Mouse (Mus musculus) right cerebral cortex, postnatal 14 days (tissue): Measurements from ENCODE around the gene Fzd4.

Source experiments
- DNase-seq: peaks from one replicate; pipeline ENCODE4 v3.0.0; 2022

Fzd4 gene

DNA sequence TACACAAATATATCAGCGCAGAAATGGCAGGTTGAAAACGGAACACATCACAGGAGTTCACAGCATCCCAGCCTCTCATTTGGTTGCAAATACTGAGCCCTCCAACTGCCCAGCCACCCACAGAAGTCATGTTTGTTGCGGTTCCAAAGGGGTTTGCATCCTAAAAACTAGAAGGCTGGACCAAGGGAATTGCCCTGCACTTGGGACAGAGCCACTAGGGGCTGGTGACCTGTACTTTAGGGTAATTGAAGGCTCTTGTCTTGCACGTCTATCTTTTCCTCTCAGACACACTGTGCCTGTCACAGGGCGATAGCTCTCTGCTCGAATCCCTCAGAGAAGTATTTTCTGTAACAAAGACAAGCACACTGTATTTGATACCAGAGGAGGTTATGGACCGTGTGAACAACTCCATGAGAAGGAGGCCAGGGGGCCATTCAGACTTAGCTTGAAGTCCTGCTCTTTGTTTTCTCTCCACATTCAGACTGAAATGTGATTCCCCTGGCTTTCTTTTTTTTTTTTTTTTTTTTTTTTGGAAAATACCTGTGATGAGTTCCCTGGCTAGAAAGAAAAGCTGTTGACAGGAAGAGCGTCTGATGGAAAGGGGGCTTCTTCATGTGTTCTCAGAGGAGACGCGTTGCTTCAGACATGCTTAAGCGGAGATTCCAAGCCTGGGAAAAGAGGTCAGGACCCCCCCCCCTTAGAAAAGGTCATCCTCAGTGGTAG is 2.9 kb upstream of the Fzd4 start:
- DNase-seq = no peak

DNA sequence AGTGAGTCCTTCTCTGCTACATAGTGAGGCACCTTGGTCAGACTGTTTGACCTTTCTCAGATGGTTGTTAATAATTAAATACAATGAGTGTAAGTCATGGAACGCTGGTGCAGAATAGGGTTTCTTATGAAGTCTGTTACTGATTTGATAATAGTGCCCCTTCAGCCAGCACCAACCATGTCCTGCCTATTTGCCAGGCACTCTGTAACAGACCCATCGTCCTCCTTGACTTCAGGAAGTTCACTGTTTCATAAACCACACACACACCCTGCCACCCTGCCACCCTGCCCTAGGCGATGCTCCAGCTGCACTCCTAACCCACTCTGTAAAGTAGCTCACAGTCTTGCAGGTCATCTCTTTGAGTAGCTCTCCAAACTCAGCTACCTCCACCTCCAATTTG is 2.2 kb upstream of the Fzd4 start:
- DNase-seq = no peak

DNA sequence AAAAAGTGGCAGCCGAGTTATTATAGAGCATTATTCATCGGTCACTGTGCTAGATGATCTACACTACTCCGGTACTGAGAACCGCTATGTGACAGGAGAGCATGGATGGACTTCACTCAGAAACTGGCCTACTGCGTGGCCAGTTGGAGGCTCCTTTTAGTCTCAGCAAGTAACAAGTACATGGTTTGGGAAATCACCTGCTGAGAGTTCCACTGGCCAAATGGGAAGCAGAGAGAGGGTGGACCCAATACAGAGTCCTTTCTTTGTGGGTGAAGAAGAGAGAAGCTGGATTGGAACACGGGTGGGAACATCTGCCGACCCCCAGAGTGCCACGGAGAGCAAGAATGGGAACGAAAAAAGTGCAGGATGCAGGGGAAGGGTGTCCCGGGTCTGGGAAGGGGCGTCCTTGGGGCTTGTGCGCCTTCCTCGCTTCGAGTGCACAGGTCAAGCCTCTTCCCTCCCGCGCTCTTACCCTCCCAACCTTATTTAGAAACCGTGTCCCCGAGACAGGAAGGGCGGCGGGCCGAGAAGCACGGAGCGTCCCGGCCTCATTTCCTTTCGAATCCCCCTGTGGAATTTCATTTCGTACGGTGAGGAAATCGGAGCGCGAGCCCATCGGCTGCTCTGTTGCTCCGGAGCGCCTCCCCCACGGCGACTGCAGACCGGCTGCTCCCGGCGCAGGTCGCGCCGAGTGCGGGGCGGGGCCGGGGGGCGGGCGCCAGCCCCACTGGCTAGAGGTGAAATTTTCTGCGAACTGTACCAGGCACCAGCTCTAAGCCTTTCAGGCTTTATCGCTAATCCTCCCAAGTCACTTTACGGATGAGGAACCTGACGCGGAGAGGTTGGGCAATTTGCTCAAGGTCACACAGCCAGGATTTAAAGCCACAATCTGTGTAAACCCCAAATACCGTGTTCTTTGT is 842 bp upstream of the Fzd4 start:
- DNase-seq = peak; percentile 58

DNA sequence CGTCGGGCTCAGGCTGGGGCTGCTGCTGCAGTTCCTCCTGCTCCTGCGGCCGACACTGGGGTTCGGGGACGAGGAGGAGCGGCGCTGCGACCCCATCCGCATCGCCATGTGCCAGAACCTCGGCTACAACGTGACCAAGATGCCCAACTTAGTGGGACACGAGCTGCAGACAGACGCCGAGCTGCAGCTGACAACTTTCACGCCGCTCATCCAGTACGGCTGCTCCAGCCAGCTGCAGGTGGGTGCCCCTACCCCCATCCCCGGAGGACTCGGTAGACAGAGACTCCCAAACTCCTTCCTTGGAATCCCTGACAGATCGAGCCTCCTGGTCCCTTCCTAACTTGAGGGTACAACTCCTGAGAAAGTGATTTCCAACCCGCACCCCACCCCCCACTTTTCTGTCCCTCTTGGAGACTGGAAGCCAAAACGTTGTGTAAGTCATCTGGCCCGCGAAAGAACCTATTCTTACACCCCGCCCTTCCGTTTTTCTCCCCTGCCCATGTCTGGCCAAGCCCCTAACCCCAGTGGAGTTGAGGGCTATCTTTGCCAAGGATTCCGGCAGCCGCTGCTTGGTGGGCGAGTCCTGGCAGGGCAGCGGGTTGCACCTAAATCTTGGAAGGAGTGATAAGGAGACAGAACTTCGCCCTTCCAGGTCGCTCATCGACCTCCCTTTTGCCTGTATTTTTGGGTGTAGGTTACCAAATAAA is 732 bp downstream of the Fzd4 start:
- DNase-seq = peak; percentile 30

DNA sequence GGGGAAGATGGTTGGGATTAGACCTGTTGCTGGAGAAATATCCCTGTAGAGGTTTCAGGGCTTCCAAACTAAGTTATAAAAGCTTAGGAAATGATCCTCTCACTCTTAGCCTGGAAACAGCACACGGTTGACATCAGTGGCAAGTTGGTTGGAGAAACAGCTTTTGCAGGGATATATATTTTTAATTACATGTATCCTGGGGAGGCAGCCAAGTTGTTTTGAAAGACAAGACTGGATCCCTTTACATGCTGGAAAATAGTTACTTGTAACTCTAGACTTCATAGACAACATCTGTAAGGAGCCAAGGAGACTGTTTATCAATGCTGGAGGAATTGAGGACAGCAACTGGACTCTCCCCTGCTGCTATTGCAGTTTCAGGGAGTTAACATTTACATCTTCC is 1.9 kb downstream of the Fzd4 start:
- no peak for DNase-seq

DNA sequence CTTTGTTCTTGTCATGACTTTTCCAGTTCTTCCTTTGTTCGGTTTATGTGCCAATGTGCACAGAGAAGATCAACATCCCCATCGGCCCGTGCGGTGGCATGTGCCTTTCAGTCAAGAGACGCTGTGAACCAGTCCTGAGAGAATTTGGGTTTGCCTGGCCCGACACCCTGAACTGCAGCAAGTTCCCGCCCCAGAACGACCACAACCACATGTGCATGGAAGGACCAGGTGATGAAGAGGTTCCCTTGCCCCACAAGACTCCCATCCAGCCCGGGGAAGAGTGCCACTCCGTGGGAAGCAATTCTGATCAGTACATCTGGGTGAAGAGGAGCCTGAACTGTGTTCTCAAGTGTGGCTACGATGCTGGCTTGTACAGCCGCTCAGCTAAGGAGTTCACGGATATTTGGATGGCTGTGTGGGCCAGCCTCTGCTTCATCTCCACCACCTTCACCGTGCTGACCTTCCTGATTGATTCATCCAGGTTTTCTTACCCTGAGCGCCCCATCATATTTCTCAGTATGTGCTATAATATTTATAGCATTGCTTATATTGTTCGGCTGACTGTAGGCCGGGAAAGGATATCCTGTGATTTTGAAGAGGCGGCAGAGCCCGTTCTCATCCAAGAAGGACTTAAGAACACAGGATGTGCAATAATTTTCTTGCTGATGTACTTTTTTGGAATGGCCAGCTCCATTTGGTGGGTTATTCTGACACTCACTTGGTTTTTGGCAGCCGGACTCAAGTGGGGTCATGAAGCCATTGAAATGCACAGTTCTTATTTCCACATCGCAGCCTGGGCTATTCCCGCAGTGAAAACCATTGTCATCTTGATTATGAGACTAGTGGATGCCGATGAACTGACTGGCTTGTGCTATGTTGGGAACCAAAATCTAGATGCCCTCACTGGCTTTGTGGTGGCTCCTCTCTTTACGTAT is 3.1 kb downstream of the Fzd4 start:
- DNase-seq = no peak

DNA sequence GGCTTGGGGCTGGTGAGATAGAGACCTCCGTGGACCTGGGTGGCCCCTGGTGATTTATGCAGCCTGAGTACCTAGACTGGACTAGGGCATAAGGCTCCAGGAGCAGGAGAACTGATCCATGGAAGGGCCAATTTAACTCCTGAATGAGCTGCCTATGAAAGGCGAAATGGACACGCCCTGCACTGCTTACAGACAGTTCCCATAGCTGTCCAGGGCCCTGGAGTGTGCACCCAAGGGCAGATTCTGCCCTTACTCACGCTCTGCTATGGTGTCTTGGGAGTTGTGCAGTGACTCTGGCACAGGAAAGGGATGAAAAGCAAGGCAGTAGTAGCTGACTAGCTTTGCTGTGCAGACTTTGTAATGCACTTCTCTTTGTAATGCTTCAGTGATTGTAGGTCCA is 6.1 kb downstream of the Fzd4 start:
- DNase-seq = no peak

DNA sequence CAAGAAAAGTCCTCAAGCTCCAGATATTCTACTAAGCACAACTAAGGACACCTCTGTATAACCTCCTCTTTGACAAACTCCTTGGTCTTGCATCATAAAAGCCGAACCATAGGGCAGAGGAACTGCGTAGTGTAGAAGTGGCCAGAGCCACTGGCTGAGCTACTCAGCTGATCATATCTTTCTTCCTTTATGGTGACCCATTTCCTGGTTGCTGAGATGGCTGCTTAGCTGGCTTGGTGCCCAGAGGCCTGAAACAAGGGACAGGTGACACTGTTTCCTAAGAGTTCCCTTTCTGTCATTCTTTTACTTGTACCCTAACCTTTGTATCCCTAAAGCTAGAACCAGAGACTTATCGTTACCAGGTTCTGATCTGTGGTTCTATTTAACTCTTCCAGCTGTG is 7.2 kb downstream of the Fzd4 start:
- DNase-seq = no peak

DNA sequence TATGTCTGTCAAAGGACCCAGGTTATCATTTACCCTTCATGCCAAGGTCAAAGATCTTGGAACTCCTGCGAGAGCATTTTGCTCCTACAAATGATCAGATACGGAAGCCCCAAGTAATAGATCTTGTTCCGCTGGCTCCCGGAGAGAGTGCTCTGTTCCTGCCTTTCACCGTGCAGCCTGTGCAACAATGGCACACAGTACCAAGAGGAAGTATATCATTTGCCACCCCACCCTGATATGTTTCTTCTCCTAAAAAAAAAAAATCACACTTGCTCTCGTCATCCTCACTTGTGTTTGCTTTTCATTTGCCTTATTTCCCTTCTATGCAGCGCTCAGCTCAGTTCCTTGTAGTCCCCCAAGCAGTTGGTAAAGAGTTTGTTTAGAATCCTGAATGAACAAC is 7.9 kb downstream of the Fzd4 start:
- DNase-seq = no peak

DNA sequence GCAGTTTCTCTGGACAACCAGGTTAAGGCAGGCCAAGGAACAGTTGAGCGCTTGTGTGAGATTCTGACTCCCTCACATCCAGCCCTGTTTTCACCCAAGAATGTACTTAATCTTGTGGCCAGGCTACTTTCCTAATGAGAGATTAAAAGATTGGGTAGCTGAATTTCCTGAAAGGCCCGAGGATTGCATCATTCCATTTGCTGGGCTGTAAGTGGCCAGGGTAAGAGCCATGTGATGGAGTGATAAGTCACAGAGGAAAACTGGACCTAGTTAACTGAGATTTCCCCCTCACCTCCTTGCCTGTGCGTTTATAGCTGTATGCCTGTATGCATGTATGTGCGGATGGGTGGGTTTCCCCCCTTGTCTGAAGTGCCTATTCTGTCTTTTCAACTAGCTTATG is 11.9 kb downstream of the Fzd4 start:
- DNase-seq = no peak

DNA sequence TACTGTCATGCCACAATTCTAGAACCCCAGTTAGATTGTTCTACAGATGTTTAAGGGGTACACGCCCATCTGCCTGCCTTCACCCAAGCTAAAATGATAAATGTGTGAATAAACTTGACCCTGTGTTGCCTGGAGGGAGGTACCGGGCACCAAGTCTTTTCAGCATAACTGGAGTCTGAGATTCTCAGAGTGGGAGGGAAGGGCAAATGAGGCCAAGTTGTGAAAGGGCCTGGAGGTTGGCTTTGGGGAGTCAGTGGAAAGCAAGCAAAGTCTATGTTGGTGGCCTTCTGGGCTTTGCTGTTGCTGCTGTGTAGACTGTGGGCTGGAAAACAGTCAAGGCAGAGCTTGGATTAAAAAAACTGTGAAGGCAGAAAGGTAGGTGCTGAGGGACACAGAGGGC is 13.6 kb downstream of the Fzd4 start:
- DNase-seq = no peak

DNA sequence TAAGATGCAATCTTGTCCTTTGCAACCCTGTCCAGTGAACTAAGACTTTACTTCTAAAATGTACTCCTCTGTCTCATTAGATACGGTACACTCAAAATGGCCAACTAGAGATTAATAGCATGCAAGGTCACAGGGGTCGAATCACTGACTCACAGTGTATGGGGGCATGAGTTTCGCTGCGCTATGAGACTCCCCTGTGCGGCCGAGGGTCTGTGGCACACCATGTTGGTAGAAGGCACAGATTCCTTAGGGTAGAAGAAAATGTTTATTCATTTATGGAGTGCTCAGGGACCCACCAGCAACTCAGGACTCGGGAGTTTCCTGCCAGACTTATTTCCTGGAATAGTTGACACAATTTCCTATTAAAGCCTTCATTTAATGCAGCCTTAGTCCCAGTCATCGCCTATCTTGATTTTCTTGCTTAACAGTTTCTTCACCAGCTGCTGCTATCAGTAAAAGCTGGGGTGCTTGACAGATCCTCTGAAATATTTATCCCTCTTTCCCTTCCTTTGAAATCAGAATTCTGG is 14.0 kb downstream of the Fzd4 start:
- no peak for DNase-seq

DNA sequence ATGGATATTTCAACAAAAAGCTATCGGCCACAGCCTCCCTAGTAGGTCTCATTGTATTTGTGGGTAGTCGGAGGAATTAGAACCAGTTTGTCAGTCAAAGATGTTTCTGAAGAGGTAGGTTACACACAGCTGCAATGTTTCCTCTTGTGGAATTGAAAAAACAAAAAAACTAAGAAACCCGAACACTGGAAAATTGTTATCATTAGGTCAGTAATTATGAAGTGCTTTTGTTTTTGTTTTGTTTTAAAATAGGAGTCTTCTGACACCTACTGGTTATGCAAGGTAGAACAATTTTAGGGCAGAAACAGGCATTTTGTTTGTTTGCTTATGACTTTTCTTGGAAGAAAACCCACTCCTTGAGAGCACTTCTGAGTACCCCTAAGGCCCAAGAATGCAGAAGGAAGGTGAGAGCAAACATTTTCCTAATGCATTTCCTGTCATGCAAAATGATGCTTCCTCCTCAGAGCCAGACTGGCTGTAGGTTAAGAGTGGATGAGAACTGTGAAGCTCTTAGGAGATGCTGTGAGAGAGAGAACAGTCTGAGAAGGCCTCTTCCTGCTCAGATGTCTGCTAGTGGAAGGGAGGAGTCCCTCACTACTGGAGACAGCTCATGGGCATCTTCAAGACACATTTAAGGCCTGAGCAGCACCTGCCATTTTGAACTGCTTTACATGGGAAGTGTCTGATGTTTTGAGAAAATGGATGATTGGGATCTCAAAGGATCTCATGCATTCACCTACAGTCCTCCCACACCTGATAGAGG is 14.9 kb downstream of the Fzd4 start:
- DNase-seq = no peak

DNA sequence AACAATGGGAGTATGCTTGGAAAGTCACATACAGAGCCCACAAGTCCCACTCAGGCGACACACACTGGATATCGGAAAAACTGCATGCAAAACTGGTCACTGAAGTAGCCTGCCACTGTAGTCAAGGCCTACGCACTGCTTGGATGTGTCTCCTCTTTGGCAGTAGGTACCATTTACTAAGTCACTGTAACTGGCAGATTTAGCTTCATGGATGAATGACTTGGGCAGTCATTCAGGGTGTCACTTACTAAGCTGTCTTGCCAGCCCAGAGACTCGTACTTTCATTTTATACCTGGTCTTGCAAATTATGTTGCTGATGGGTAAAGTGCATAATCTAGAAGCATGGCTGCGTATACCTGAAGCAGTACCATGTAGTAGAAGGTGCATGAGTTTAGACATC is 17.1 kb downstream of the Fzd4 start:
- no peak for DNase-seq

DNA sequence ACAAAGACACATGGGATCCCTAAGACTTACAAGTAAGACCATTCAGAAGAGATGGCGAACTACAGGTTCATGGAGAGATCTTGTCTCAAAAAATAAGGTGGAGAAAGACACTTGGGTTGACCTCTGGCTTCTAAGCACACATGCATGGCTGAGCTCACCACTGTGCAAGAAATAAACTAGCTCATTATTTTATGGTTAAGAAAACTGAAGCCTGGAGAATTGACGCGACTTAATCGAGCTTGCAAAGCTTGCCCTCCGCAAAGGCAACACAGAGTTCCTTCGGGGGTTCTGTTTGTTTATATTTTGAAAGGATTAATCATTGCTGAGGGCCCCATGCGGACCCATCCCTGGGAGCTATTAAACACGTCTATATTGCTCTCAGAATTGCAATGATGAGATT is 18.5 kb downstream of the Fzd4 start:
- DNase-seq = no peak

DNA sequence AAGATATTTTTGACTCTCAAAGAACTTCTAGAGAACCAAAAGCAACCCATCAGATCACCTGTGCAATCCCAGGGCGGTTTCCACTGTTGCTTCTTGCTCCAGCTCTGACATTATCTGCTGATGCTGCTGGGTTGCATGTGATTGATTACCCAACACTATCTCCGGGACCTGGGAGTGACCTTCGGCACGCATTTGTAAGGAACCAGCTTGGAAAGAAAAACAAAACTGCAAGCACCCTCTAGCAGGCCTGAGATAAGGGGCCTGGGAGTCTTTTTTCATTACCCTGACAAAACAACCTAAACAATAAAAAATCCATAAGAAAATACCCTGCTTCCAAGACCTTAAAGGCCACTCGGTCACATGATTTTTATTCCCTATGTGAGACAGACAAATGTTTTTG is 19.0 kb downstream of the Fzd4 start:
- DNase-seq = no peak

DNA sequence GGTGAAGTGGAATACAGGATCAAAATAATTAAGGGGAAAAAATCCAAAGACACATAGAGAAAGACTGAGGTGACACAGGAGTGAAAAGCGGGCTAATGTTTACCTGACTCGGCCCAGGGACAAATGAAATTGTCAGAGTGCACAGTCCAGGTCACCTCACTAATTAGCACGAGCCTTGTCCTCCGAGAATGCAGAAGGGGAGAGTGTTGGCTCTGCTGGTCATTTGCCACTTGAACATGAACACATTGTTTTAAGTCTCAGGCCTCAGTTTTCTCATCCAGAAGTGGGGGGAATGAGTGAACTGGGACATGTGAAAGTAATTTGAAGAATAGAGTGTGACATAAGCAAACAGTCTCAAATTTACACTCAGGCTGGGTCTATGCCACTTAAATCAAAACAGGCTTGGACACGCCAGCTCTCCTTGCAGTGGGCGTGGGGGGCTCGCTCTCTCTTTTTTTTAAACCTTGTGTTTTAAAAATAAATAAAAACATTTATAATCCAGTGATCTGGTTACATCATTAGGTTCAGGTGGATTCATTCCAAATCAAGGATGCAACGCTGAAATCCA is 19.6 kb downstream of the Fzd4 start:
- no peak for DNase-seq

DNA sequence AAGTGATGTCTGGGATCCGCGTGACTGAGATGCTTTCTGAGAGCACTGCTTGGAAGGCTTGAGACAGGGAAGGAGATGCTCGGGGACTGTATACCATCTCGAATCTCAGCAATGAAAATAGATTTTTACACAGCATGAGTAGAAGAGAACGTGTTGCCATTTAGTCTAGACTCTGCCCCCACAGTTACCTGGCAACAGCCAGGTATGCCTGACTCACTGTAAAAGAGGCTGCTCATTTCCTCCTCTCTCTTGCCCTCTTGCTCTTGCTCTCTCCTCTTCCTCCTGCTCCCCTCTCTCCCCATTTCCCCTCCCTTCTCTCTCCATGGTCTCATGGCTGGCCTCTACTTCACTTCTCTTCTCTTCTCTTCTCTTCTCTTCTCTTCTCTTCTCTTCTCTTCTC is 20.5 kb downstream of the Fzd4 start:
- no peak for DNase-seq

DNA sequence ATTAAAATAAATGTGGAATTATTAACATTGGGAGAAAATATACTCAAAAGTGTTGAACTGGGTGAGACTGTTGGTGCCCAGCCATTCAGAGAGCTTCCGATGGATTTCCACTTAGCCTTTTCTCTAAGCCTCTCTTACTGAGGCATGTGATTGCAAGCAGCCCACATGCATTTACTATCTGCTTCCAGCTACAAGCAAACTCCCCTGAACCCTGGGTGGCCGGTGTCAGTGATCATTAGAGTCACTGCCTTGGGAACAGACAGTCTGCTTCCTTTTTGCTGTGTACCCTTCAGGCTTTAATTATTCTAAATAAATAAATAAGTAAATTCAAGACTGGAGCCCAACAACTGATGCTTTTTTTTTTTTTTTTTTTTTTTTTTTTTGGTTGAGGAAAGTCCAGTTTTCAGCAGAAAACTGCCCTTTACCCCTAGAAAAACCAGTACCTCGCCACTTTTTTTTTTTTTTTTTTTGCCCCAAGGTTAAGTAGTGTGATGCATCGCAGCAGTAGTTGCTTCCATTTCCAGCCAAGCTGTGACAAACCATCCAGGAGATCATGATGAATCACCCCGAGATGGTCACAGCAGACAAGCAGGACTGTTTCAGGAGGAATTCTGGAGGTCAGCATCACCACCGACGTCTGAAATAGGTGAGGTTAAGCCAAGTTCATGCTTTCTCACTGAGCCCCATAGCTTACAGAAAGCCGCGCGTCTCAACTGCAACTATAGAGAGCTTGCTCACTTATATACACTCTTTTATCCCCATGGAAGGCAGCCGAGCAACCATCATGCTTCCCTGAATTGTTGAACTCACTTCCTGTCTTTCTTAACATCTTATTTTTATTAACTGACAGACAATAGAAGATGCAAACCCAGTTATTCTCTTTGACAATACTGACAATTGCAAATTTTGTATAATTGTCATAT is 21.9 kb downstream of the Fzd4 start:
- DNase-seq = no peak

DNA sequence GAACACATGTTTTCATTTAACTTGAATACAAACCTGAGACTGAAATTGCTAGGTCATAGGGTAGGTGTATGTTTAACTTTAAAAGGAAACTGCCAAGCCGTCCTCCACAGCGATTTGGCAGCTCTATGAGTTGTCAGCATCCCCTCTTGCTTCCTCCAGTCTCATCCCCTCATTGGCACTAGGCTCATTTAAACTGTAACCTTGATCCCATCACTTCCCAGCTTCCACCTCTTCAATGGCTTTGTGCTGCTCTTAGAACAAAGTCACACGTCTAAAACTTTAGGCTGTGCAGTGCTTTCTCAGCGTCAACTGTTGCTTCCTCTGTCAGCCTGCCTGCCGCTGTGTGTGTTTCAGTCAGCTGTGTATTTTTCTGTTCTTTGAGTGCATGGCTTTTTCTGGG is 22.9 kb downstream of the Fzd4 start:
- DNase-seq = no peak
